Mouse (Mus musculus) layer of hippocampus, adult 9-11 months (tissue): ENCODE data around the gene Mrpl47.
"Not testable (repeated sequence)": the region's sequence is repeated elsewhere in the genome, so short reads cannot be mapped to it uniquely, and the experiment has no call there.

Experiments used
- DNase-seq: peaks from one replicate; pipeline ENCODE4 v3.0.0; 2022

The Mrpl47 gene

DNA sequence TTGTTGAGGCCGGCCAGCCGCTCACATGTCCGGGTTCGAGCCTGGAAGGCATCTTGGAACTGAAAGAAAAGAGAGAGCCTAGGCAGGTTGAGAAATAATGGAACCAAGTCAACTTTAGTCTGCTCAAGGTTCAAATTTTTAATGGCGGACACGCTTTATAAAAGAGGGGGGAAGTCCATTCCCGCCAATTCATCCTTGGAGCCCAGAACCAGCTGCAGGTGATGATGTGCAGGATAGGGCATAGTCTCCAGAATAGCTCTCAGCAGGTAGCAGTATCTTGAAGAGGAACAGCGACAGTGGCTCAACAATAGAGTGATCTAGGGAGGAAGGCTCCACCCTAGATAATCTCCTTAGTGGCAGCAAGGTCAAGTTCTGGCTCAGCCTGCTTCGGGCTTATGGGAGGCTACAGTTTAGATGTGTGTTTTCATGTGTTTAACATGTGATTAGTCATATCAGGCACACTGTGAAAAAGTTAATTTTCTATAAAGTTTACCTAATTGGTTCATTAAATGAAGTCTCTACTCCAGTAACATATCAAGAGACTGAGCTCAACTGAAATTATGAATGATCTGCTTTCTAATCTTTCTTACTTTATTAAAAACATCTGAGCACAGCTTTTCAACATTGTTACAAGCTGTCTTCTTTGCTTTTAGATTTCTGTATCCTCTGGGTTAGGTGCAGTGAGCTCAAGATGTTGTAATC is 31.6 kb downstream of the Mrpl47 start, which contains the start of gene Actl6a:
Actl6a (plus strand) TSS at position 652 of the 702 bp plus-strand sequence.
- not testable (repeated sequence) for DNase-seq

DNA sequence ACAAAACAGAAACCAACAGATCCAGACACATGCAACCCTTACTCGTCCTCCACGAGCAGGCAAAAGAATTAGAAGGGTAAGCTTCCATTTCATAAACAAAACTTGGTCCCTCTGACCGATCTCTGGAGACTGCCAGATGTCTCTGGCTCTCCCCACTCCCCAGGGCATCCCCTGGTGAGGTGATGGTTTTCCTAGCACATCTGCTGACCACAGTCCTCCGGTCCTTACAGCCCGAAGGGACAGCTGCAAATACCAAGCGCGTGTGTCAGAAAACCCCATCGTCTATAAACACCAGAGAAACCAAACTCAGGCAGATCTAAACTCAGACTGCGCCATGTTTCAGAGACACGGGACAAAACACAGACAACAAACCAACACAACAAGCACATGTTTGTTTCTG is 32.8 kb downstream of the Mrpl47 start:
- not testable (repeated sequence) for DNase-seq

DNA sequence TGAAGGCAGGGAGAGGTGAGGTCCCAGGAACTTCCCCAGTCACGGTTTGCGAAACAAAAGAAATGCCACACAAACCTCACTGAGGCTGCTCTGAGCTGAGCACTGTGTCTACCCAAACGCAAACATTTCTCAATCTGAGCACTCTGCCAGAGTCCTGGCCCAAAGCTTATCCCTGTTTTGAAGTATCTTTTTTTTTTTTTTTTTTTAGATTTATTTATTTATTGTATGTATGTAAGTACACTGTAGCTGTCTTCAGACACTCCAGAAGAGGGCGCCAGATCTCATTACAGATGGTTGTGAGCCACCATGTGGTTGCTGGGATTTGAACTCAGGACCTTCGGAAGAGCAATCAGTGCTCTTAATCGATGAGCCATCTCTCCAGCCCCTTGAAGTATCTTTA is 33.4 kb downstream of the Mrpl47 start:
- DNase-seq, result not testable (repeated sequence)

DNA sequence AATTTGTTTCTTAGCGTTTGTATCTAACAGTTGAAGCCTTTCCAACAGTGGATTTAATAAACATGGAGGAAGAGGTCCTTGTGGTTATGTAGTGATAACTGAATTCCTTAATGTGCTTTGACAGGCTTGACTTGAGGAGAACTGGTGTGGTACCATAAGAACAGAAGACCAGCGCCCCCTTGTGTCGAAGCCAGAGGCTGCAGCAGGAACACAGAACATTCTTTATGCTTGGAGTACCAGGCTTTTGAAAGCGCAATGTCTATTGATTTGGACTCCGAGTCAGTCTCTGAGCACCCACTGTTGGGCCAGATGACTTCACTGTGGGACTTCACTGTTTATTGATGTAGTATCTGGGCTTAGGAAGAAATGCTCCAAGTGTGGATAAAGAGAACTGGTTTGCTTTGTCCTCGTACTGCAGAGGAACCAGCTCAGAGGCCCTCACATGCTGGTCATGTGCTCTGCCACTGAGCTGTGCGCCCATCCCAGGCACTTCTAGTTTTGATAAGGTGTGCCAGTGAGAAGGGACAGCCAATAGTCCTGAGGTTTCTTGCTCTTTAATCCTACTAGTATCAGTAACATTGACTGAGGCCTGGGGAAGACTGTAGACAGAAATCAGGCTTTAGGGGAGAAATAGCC is 39.1 kb downstream of the Mrpl47 start:
- peak; percentile 96 for DNase-seq

DNA sequence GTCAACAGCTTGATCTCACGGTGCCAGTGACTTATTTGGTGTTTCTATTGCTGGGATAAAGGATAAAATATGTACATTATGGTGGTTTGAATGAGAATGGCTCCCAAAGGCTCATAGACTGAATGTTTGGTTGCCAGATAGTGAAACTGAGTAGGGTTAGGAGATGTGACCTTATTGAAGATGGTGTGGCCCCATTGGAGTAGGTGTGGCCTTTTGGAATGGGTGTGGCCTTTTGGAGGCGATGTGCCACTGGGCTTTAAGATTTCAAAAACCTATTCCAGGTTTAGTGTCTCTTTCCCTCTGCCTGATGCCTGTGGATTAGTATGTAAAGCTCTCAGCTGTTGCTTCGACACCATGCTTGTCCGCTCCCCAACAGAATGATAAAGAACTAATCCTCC is 41.8 kb downstream of the Mrpl47 start:
- DNase-seq, result no peak

DNA sequence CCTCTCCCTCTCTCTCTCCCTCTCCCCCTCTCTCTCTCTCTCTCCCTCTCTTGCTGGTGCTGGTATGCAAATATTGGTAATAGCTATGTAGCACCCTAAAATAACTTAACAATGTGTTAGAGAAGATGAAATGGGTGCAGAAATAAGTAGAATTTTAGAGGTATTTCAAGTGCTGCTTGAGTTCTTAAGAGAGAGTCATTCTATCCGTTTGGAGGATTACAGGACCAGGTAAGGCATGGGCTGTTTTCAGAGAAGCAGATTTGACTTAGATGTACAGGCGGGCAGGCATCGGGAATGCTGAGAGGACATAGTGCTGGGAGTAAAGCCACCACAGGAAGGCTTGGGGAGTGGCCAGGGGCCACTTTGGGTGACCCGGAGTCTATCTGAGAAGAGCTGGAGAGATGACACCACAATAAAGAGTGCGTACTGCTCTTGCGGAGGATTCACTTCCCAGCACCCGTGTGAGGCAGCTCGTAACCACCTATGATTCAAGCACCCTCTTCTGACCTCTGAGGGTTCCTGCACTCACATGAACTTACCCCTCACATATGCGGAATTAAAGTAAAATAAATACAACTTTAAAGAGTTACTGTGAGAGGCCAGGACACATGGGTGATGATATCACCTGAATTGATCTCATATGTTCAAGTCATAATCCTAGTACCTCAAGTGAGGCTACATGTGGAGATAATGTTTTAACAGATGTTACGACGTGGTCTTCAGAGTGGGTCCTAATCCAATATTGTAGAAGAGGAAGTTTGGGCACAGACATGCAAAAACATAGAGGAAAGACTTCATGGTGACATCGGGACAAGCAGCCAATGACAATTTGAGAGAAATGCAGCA is 42.4 kb downstream of the Mrpl47 start:
- no peak for DNase-seq

DNA sequence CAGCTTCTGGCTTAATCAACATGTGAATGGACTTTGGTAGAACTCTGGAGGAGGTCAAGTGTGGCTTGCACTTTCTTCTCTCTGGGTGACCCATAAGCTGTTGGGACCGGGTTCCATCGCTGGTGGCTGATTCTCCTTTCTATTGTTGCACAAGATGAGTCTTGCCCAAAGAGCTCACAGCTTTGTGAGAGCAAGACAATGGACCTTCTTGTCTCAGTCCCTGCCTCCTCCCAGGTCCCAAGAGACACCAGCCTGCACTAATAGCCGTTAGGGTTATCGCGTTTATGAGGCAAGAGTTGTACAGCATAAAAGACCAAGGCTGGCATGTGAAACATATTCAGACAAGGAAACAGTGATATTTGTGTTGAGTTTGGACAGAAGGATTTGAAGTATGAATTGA is 43.2 kb downstream of the Mrpl47 start:
- no peak for DNase-seq

DNA sequence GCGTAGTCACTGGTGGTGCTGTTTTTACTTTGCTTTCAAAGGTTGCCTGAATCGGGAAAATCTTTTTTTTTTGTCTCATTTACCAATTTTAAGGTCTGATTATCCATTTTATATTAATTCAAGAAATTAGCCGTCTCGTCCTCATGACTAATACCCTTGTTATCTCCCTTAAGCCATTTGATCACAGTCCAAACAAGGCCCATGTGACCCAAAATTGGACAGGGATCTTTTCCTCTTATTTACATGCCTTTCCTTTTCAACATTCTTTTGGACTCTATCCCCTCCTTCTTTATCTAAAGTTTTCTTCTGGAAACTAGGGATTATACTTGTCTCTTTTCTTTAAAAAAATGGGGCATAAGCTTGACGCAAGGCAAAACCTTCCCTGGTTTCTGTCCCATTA is 45.6 kb downstream of the Mrpl47 start:
- no peak for DNase-seq

DNA sequence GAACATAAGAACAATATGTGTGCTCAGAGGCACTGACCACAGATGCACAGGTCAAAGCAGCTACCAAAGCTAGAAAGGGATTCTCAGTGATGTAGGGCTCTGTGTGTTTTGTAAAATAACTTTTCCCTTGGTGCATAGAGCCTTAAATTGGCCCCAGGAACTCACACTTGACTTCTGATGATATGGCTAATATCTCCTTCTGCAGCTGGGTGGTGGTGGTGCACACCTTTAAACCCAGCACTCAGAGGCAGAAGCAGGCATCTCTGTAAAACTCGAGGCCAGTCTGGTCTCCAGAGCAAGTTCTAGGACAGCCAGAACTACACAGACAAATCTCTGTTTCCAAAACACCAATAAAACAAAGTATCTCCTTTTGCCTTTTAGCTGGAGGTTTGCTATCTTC is 46.5 kb downstream of the Mrpl47 start:
- DNase-seq, result no peak

DNA sequence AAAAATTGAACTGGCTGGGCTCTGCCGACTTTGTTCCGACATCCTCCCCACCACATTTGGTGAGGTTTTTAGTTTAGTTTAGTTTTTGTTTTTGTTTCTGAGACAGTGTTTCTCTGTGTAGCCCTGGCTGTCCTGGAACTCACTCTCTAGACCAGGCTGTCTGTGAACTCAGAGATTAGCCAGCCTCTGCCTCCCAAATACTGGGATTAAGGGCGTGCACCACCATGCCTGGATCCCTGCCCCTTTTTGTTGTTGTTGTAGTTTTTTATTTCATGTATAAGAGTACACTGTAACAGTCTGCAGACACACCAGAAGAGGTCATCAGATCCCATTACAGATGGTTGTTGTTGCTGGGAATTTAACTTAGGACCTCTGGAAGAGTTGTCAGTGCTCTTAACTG is 47.4 kb downstream of the Mrpl47 start:
- DNase-seq, result no peak

DNA sequence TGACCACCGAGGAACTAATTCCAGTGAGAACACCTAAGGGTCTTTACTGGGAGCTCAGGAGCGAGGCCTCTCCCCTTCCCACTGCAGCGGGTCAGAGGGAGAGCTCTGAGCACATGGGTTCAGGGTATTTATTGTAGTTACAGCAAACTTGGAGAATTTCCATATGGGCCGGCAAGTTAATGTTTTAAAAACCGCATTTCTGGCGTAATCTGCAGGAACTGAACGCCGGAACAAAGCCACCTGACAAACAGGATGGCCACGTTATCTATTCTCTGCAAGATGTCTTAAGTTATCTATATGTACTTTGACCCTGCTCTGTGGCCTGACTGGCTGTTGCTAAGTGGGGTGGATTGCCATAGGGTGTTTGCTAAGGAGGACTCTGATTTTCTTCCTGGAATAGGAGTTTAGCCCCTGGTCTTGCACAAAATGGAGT is 47.8 kb downstream of the Mrpl47 start:
- DNase-seq, result no peak

DNA sequence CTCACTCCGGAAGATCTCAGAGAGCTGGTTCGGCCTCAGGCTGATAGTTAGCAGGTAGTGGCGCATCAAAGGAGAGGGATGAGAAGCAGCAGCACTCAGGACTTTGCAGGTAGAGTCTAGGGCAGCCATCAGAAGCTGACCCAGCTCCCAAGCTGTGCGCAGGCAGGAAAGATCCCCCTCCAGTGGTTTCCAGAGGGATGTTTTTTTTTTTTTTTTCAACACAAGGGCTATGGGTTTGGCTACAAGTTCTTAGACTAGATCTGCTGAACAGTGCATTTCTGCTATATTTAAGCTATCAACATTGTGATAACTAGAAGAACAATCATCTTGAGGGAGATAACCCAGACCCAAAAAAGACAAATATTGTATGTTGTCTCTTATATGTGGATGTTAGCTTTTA is 50.2 kb downstream of the Mrpl47 start:
- no peak for DNase-seq

DNA sequence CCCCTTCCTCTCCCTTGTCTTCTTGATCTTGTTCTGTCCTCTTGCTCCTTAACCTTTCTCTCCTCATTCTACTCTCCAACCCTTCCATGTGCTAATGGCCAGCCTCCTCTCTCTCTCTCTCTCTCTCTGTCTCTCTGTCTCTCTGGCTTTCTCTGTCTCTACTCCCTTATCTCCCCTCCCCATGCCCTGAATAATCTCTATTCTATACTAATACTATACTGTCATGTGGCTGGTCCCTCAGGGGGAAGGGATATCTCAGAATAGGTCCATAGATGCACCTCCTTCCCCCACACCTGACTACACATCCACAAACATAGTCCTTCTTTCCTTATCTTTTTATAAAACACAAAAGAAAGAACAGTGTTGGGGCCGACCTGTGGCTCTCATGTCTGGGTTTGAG is 50.9 kb downstream of the Mrpl47 start:
- DNase-seq, result no peak

DNA sequence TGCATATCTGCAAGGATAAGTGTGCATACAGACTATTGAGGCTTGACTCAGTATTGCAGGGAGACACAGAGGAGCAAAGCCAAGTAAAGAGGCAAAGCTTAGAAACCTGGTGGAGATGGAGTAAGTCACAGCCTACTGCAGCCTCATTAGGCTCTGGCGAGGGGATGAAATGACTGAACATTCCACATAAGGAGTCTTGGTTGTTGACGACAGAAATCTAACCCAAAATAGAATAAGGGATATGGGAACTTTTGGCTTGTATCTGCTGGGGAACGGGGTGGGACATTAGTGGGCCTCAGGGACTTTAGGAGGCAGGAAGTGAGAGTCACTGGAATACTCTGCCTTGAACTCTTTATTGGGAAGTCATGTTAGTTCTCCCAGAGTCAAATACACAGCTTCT is 52.8 kb downstream of the Mrpl47 start:
- DNase-seq, result no peak

DNA sequence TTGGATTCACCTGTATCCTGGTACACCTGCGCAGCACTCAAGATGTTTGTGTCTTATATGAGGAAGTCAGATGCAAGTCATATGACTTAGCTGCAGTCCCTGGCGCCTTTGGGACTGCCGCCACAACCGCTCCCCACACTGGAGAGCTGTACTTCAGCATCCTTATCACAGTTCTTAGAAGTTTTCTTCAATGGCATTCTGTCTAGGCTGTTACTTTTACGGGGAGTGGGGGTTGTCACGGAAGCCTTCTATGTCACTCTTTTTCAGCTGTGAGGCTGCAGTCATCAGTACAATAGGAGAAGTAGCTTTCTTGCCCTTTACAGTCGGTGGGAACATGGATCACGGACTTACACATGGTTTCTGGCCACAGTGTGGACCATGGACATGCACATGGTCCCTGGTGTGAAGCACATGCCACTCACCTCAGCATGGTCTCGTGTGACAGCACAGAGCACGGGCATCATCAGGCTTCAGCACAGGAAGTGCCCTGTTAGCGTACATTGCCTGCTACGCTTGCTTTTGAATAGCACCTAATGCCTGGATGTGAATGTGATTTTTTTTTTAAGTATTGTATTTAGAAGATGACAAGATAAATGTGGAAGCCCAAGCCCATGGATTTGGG is 54.4 kb downstream of the Mrpl47 start:
- DNase-seq, result no peak

DNA sequence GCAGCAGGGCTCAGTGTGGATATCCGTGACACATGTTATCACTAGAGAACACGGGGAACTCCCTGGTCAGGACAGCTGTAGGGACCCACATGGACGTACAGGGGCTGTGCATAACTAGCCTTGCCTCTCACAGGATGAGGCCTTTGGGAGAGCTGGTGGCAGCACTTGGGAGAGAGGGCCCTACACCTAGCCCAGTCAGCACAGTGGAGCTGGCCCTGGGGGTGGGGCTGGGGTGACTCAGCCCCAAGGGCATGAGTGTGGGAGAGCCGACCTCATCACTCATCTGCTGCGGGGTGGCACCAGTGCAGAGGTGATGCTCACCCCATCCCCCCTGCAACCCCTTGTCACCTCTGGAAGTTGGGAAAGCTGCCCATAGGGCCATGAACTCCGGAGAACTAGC is 61.0 kb downstream of the Mrpl47 start:
- DNase-seq, result no peak
